Mouse (Mus musculus) liver (tissue): ENCODE measurements around the gene Chrna9.

Experiments used
- DNase-seq: peaks from one replicate; pipeline ENCODE4 v3.0.0-alpha.2; 2020; ENCODE audit warnings: mixed read lengths

Gene Chrna9

DNA sequence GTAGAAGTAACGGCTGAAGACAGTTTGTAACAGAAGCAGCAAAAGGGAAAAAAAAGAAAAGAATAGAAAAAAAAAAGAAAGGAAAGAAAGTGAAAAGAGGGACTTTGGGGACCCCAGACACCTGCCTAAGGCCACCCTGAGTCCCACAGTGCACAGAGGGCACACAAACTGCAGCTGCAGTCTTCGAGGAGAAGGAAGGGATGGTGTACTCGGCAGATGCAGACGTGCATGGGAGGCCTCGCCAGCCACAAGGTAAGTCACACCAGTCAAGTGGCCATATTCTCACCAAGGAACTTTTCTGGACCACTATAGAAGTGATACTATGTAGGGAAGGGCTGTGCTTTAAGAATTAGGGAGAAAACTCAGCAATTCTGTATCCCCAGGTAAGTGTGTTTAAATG is at the start of gene Chrna9:
Chrna9 (plus strand) TSS at position 139 of the 400 bp plus-strand sequence.
- DNase-seq, result no peak

DNA sequence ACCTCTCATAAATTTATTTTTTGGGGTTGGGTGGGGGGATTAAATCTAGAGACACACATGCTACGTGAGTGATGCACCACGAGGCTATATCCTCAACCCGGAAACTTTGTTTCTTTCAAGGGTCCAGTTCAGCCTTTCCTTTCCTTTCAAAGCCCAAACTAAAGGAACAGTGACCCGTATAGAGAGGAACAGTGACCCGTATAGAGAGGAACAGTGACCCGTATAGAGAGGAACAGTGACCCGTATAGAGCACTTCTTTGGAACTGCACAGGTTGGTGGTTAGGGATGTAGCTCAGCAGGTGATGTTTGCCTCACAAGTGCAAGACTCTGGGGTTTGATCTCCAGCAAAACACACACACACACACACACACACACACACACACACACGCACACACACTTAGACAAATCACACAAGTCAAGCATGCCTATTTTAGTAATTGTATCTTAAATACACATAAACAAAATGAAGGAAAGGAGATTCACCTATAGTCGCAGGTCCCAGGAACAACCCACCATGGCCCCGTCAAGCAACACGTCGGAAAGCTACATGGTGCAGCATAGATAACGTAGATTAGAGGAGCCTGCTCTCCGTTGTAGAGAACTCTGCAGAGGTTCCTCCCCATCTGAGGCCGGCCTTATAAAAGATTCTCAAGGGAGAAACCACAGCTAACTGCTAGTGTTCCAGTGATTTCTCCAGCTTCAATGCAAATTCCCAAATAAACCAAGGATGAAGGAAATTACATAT is 48.9 kb upstream of the Chrna9 start:
- DNase-seq, result no peak

DNA sequence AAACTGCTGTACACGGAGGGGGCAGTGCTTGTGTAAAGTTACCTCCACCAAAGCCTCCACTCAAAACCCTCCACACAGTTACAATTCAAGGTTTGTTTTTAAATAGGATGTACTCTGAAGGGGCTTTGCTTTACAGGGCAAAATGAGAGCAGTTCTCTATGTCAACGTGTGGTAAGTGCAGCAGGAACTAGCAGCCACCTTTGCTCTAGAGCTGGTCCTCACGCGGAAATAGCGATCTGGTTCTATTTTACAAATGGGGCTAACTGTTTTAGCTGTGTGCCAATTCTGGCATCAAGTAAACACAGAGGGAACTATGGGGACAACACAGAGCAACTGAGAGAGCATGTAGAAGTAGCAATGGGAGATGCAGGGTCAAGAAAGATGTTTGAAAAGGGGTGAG is 46.6 kb upstream of the Chrna9 start:
- no peak for DNase-seq

DNA sequence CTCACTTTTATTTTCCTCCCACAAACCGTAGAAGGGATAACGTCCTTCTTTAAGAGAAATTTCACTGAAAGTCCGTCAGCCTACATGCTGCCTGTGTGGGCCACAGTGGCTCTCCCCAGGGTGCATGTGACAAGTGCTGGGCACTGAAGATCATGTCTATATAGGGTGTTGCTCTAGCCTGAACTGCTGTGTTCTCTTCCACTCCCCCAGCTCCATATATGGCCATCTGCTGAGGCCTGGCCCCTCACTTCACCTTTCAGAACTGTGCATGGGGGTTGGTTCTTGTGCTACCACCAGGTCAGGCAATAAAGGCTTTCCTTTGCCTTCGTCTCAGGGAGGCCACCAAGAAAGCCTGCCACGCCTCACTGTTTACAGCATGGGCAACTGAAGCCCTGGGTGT is 45.7 kb upstream of the Chrna9 start:
- no peak for DNase-seq

DNA sequence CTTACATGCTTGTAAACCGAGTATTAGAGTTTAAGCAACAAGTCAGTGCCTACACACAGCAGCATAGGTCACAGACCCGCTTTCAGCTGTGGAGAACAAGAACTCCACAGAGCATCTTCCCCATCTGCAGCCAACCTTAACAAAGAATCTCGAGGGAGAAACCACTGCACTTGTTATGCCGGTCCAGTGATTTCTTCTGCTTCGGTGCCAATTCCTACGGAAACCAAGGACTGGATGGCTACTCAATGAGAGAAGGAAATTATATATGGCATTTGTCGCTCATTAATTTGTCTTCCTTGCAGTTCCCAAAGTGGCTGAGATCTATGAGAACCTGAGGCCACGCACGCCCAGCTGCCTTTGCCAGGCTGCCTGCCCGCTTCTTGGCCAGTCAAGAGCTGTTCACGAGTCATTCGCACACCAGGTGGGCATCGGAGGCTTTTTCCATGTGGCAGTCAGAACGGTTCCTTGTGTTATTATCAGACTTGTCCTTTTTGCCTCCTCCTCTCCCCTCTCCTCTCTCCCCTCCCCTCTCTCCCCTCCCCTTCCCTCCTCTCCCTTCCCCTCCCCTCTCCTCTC is 43.4 kb upstream of the Chrna9 start:
- DNase-seq, result no peak

DNA sequence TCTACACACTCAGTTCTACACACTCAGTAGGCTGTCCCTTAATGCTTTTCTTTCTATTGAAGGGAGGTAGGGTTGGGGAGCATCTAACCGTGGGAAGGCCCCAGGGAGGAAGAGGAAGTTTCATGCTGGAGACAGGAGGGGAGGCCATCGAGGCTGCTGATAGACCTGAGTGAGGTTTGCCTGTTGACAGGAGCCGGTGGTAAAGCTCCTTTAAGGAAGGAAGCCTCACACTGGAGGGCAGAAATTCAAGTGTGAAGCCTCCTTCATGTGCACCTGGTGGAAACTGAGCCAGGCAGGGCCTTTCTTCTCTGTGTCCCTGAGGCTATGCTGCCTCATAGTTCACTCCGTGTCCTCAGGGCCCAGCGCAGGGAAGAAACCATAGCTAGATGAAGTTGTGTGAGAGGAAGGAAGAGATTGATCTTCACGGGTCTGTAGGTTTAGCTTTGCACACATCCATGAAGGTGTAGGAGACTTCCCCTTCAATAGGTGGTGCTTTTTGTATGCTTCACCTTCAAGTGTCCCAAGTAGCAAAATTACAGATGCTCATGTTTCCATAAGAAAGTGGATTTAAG is 39.5 kb upstream of the Chrna9 start:
- DNase-seq, result no peak

DNA sequence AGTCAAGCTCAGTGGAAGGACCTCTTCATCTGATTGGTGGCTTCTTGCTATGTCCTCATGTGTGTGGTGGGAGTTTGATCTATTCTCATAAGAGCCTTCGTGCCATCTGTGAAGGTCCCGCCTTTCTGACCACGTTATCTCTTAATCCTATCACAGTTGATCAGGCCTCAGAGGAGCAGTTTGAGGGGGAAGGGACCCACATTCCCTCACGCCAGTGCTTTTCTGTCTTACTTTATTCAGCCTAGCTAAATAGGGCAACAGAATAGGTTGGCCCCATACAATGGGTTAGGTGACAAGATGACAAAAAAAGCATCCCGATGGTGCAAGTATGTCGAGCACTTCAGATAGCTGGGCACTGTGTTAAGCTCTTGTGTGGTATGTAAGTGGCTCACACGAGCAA is 39.0 kb upstream of the Chrna9 start:
- no peak for DNase-seq

DNA sequence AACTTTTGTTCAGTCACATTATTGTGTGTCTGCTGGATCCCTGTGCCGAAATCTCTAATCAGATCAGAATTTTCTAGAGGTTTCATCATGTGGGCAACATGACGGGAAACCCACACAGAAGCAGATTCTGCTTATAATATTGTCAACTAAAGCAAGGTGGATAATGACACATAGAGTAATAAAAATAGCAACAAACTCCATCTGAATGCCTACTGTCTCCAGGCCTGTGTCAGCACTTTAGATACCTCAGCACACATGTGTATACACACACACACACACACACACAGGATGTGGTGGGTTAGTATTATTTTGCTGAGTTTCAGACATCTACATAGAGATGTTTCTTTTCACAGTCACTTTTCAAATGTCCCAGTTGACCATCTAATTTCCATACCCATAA is 37.0 kb upstream of the Chrna9 start:
- no peak for DNase-seq

DNA sequence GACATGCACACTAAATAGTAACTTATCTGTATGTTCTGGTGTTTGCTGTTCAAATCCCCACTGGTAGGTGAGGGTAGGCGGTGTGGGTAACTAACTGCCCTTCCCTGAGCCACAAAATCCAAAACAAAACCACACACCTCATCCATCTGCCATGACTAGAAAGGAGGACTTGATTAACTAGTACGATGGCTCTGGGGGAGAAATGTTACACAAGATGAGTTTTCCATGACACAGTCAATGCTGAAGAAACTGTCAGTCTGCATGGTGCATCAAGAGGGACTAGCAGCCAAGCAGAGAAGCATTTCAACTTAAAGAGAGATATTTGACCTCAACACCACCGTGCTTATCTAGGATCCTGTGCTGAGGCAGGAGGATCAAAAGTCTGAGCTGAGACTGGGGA is 36.0 kb upstream of the Chrna9 start:
- no peak for DNase-seq

DNA sequence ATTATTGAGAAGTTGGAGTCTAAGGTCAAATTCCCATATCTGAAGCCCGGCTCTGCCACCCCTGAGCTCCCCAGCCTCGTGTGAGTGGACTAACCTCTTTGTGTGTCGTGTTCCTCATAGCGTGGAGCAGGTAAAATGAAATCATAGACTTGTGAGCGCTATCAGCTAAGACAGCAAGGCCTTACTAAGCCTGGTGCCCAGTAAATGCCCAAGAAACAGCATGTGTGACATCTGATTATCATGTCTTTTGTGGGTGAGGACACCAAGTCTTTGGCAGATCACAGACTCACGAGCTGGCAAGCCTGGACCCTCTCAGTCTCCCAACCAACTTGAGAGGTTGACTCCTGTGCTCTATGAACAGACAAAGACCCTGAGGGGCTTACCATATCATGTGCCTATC is 34.6 kb upstream of the Chrna9 start:
- DNase-seq, result no peak

DNA sequence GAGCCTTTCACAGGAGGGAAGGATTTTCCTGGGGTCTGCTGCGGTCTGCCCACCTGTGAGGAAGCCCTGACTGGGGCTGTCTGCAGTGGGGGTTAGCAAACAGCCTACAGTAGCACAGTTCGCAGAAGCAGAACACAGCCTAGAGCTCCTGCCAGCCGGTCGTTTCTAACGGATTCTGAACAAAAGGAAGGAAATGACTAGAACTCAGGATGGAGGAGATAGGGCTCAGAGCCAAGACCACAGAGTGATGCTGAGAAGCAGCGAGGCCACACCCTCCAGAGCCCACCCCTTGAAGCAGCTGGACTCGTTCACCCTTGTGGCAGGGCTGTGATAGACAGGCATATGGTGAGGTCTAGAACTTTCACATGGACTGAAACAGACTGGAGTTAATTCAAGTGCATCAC is 33.9 kb upstream of the Chrna9 start:
- peak; percentile 58 for DNase-seq

DNA sequence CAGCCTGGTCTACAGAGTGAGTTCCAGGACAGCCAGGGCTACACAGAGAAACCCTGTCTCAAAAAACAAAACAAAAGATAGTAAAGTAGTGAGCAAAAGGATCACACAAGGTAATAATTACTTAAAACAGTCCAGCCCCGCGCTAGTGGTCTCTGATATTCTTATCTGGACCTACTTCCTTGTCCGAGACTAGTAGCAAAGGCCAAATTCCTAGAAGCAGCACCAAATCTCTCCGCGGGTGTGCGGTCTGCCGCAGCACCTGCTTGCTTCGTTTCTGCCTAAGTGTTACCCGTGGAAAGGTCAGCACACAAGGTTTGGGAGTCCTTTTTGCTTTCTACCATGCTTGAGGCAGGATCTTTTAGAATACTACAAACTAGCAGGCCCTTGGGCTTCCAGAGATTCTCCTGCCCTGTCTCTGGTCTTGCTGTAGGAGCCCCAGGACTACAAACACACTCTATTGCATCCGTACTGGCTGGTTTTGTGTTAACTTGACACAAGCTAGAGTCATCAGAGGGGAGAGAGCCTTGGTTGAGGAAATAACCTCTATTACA is 32.8 kb upstream of the Chrna9 start:
- DNase-seq, result peak; percentile 12

DNA sequence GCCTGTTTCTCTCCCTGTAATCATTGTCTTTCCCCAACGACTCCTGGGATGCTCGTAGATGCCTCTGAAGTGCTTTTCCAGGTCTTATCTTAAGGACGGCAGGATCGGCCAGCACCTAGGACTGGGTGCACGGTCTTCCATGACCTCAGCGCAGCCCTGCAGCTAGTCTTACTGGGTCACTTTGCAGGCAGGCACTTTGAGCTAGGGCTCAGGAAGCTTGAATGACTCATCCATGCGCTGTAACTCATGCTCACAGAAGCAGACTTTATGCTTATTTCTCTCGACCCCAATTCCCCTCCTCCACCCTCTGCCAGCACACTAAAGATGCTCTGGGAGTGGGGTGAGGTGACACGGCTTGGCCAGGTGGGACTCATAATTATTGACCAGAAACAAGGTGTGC is 31.9 kb upstream of the Chrna9 start:
- no peak for DNase-seq

DNA sequence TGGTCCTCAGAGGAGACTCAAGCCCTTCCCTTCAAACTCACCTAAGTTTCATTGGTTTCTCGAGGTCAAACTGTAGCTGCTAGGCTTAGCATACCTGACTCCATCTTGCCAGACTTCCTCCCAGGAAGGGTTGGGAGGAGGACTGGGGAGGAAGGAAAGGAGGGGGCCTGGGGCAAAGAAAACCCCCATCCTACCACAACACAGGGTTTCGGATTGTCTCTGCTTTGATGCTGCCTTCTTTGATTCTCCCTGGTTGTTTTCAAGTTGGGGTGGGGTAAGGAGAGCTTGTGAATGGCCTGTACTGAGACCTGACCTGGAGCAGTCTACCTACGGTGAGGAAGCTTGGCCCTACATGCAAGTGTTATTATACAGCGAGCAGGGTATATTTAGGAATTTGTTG is 30.2 kb upstream of the Chrna9 start:
- DNase-seq, result no peak

DNA sequence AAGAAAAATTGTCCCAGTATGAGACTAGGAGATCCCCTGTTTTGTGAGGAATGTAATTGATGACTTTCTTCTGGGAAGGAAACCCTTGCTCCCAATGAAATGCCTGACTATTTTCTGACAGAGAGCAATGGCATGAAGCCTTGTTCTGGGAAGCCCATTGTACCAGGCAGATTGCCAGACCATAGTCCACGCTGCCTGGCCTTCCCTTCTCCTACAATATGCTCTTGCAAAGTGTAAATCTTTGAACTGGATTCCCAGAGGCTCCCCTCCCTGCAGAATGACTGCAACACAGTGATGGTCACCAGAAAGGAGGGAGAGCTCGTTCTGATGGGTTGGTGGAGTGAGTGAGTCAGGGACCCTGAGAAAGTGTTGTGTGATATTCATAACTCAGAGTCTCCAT is 26.0 kb upstream of the Chrna9 start:
- no peak for DNase-seq

DNA sequence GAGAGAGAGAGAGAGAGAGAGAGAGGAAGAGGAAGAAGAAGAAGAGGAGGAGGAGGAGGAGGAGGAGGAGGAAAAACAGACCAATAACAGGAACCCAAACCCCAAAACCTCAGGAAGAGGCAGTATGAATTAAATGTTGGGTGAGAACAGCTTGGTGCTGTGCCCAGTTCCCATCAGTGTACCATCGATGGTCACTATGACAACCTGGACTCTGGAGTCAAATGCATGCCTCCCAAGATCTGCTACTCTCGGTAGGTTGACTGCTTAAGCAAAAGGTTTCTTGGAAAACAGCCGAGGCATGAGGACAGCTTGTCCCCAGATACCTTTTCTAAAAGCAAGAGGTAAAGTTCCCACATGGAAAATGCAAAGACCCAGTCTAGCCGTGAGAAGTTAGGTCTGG is 25.4 kb upstream of the Chrna9 start:
- DNase-seq, result no peak

DNA sequence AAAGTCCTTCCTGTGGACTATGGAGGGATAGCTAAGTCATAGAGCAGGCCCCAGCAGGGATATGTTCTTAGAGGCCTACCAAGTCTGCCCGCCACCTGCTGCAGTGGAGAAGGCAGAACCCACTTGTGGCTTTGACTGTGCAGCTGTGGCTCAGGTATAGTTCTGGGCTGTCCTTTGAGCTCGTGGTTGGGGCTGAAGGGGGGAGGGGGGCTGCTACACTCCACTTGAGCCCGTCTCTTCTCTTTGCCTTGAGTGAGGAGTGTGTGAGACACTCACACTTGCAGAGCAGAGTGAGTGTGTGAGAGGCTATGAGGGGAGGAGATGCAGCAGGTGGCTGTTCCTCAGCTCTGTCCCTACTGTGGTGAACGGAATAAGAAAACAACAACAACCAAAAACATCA is 24.3 kb upstream of the Chrna9 start:
- DNase-seq, result no peak

DNA sequence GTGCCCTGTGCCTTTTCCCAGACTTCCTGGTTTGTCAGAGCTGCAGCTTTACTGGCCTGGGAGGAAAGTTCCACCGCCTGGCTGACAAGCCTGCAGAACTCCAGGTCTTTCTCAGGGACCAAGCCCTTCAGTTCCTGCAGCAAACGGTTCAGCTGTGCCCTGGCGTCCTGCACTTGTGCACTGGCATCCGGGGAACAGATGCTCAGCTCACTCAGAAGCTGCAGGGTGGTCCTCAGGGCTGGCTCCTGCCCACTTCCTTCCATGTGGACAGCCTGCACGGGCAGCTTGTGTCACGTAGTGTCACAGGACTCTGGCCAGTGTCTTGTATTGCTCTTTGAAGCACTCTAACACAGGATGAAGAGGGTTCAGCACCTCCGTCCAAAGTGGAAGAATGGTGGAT is 23.0 kb upstream of the Chrna9 start:
- no peak for DNase-seq

DNA sequence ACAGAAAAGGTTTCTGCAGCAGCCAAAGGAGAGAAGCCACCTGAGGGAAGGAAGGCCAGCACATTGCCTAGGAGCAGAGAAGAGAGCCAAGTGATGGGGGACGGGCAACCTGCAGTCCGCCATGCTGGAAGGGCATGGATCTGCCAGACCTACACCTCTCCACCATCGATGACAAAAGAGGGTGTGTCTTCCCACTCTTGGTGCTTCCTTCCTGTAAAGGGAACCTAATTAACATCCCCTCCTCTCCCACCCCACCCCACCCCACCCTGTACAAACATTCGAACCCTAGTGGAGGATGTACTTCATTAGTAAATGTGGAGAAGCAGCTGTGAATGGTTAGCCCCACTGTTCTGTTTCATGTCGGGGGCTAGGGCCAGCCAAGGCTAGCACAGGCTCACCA is 22.5 kb upstream of the Chrna9 start:
- DNase-seq, result no peak

DNA sequence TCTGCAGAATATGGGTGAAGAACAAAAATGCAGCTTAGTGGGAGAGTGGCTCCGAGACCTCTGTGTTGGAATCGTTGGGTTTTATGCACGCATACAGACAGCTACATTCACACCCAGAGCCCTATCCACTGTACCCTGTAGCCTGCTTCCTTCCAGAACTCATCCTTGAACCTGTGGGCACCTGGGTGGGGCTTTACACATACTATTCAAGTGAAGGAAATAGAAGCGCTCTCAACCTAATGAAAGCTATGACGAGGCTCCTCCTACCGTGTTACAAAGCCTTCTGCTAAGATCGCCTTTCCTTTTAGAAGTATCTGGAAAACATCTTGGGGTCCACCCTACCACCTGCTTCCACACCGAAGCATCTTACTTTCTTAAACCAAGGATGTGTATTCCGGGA is 21.6 kb upstream of the Chrna9 start:
- no peak for DNase-seq

DNA sequence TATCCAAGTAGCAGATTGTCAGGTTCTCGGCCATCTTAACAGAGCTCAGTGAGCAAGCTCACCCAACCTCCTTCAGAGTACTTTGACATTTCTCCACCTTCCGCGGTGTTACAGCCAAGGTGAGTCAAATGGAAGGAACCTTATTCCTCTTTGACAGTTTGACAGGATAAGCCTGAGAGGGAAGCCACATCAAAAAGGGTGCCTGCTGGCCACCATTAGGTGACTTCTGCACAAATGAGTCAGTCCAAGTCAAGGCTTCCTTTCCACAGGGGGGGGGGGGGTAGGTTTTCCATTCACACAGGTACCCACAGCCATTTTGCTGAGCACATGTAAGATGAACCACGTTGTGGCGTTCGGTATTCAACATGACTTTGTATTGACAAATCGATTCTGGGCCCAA is 20.4 kb upstream of the Chrna9 start:
- DNase-seq, result no peak

DNA sequence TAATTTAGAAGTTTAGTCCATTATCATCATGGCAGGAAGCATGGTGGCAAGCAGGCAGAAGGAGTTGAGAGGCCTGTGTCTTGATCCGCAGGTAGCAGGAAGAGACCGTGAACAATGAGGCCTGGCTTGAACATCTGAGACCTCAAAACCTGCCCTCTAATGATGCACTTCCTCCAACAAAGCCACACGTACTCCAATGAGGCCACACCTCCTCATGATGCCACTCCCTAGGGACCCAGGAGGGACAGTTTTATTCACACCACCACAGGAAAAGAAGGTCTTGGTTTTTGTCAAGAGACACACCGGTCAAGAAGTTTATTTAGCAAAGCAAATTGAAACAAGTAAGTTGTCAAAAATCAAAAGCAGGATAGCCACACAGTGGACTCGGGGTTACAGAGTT is 17.8 kb upstream of the Chrna9 start:
- DNase-seq, result no peak

DNA sequence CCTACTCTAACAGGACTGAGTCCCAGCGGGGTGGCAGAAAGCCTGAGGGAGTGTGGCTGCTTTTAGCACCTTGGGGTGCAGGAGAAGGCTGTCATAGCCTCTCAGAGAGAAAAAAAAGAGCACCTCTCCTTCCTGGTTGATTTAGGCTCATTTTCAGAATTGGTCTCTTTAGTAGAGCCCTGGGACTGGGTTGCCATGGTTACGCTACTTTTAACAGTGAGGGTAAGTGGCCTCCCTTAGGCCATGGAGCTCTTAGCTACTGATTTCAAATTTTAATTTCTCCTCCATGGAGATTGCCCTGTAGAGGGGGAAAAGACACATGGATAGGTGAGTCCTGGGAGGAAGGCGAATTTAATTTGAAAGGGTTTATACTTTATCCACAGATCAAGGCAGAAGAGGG is 16.1 kb upstream of the Chrna9 start:
- DNase-seq, result no peak

DNA sequence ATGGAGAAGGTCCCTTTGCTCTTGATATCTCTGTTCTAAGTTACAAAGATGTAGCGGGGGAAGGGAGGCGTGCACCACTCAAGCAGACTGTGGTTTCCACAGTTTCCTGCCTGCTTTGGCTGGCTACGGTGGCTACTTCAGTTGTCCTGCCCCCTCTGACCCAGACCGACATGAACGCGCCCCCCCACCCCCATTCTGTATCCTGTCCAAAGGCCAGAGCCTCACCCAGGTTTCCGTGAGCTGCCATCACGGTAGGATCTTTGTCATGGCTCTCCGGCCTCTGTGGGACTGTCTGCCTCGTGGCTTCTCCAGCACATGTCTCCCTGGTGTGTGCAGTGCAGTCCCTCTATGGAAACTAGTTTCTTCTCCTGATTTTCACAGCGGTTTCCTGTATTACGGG is 15.4 kb upstream of the Chrna9 start:
- peak; percentile 20 for DNase-seq

DNA sequence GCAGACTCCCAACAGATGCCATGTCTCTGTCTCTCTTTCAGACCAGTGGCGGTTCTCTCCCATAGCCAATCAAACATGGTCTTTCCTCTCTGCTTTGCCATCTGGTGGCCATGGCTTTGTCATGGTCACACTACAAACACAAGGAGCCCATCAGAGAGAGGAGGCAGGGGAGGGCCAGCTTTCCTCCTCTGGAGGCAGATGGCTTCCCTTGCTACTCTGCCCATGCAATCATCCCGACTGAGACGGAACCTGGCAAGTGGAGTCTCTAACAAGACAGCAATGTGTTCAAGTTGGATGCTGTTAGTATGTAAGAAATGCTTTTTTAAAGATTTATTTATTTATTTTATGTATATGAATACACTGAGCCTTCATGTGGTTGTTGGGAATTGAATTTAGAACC is 14.8 kb upstream of the Chrna9 start:
- no peak for DNase-seq
